Mouse (Mus musculus): ENCODE results near the gene Tk1. TPM values are rescaled to one million over a fixed set of nuclear protein-coding genes. Genes with fewer than 3 reads are reported as not detected.

Tk1 gene
- total RNA-seq (2023; ENCODE audit: inconsistent age): 36.8 to 49.7 TPM (median 40.1 TPM) in 4 replicates

GRCm38 (mm10) chr11:117825333-117826101 lies at the start of gene Tk1, which contains the start of gene Afmid:
Gene Tk1, minus strand, starts transcription at chr11:117826092.
Gene Afmid, plus strand, starts transcription at chr11:117825924.

GRCm38 (mm10) chr11:117872861-117873608 lies 47.1 kb upstream of the Tk1 start, which contains the start of gene Tha1:
Gene Tha1, minus strand, starts transcription at chr11:117873481.

GRCm38 (mm10) chr11:117860601-117861000 lies 34.7 kb upstream of the Tk1 start, which contains the start of gene Tmem235:
Gene Tmem235, plus strand, starts transcription at chr11:117860752.

GRCm38 (mm10) chr11:117848985-117849671 lies 23.2 kb upstream of the Tk1 start, which contains the start of gene Birc5:
Gene Birc5, plus strand, starts transcription at chr11:117849251.

GRCm38 (mm10) chr11:117809407-117810311 lies 16.2 kb downstream of the Tk1 start, which contains the start of the genes Gm20708 and Syngr2:
Gene Gm20708, plus strand, starts transcription at chr11:117809668.
Gene Syngr2, plus strand, starts transcription at chr11:117809668.

GRCm38 (mm10) chr11:117797511-117798159 lies 28.3 kb downstream of the Tk1 start, which contains the start of gene 6030468B19Rik:
Gene 6030468B19Rik, plus strand, starts transcription at chr11:117797660.

GRCm38 (mm10) chr11:117781993-117782704 lies 43.7 kb downstream of the Tk1 start, which contains the start of the genes Tmc8 and Tmc6:
Gene Tmc8, plus strand, starts transcription at chr11:117782076.
Gene Tmc6, minus strand, starts transcription at chr11:117782198.

Other genes with a start within 250 kb of the Tk1 start
- gene Tnrc6c, start 171.8 kb downstream of the Tk1 start, total RNA-seq (2023; ENCODE audit: inconsistent age): 76.9 to 80.2 TPM (median 78.1 TPM) in 4 replicates
- 62.9 to 82.9 TPM (median 68.0 TPM) in 4 replicates for gene Tmc8, start 44.0 kb downstream of the Tk1 start, total RNA-seq (2023; ENCODE audit: inconsistent age)
- gene Tmc6, start 43.9 kb downstream of the Tk1 start, total RNA-seq (2023; ENCODE audit: inconsistent age): 139 to 192 TPM (median 154 TPM) in 4 replicates
- gene 6030468B19Rik, start 28.4 kb downstream of the Tk1 start, total RNA-seq (2023; ENCODE audit: inconsistent age): 2.4 to 5.4 TPM (median 2.6 TPM) in 4 replicates
- 9.2 to 15.2 TPM (median 11.7 TPM) in 4 replicates for gene Gm20708, start 16.4 kb downstream of the Tk1 start, total RNA-seq (2023; ENCODE audit: inconsistent age)
- gene Syngr2, start 16.4 kb downstream of the Tk1 start, total RNA-seq (2023; ENCODE audit: inconsistent age): 177 to 196 TPM (median 184 TPM) in 4 replicates
- 22.5 to 25.5 TPM (median 23.7 TPM) in 4 replicates for gene Afmid, start 168 bp downstream of the Tk1 start, total RNA-seq (2023; ENCODE audit: inconsistent age)
- 2.0 to 3.8 TPM (median 2.9 TPM) in 4 replicates for gene Birc5, start 23.2 kb upstream of the Tk1 start, total RNA-seq (2023; ENCODE audit: inconsistent age)
- not detected in 4 replicates for gene Tmem235, start 34.7 kb upstream of the Tk1 start, total RNA-seq (2023; ENCODE audit: inconsistent age)
- 1.4 to 3.8 TPM (median 2.7 TPM) in 4 replicates for gene Tha1, start 47.4 kb upstream of the Tk1 start, total RNA-seq (2023; ENCODE audit: inconsistent age)
- 48.6 to 53.9 TPM (median 51.8 TPM) in 4 replicates for gene Socs3, start 144.0 kb upstream of the Tk1 start, total RNA-seq (2023; ENCODE audit: inconsistent age)
- 39.7 to 45.2 TPM (median 42.5 TPM) in 4 replicates for gene Pgs1, start 160.2 kb upstream of the Tk1 start, total RNA-seq (2023; ENCODE audit: inconsistent age)

All from B cell, adult (primary cell).